Comparison of ENCODE assay signal across 1 mouse cellular context in genomic region chr15:78772856-78773255, GRCm38 (mm10).
TF ChIP-seq lines count a peak whose summit lies in the region.

No protein-coding gene starts in this region.

TF ChIP-seq in MEL, 35 proteins besides CTCF, POLR2A, EP300 and RAD21 (continued from another document):
- no peak for TF ChIP-seq KAT2A (conservative IDR thresholded peaks at IDR 0.05; ENCODE audit: low read depth, low read length)
- TF ChIP-seq ZNF384 (IDR thresholded peaks at IDR 0.05; ENCODE audit: low read depth, low read length), result no peak
